Mouse (Mus musculus) T-helper 17 cell (primary cell): Measurements from ENCODE around the gene Dguok.

ENCODE experiments used
- in situ Hi-C, 2 experiments: fragments of 300-600 bp; cut with MboI, MseI; formaldehyde crosslinking; loops; 1 replicate in 1 of 2; 2 replicates in 1 of 2; pipeline ENCODE4 v1.15.1; 2025; ENCODE audit warnings: high pct_unique_total_duplicates in 2 of 2

Dguok gene

GRCm38 (mm10) chr6:83456984-83457810 lies 49.6 kb downstream of the Dguok start:
- in situ Hi-C loops = no loop called here

- in situ Hi-C loops = no loop called here
Measured at GRCm38 (mm10) chr6:83456131-83456983, 50.4 kb downstream of the Dguok start.

- in situ Hi-C loops = no loop called here
Measured at GRCm38 (mm10) chr6:83455328-83456130, 51.2 kb downstream of the Dguok start.

GRCm38 (mm10) chr6:83453706-83454105 lies 53.1 kb downstream of the Dguok start:
- in situ Hi-C loops = no loop called here

- in situ Hi-C loops = no loop called here
Measured at GRCm38 (mm10) chr6:83450451-83451303, 56.1 kb downstream of the Dguok start.

- in situ Hi-C loops = loop anchor here (5.0 to 10.0 kb wide), 2 partner anchors 37 to 685 kb away; no protein-coding TSS in a partner anchor
Measured at GRCm38 (mm10) chr6:83449440-83449839, 57.3 kb downstream of the Dguok start.

GRCm38 (mm10) chr6:83448911-83449310 lies 57.9 kb downstream of the Dguok start:
- in situ Hi-C loops = loop anchor here (5.0 to 10.0 kb wide), 2 partner anchors 37 to 684 kb away; no protein-coding TSS in a partner anchor

GRCm38 (mm10) chr6:83447031-83447430 lies 59.7 kb downstream of the Dguok start:
- in situ Hi-C loops = loop anchor here (5.0 to 10.0 kb wide), 2 partner anchors 35 to 682 kb away; no protein-coding TSS in a partner anchor

- in situ Hi-C loops = loop anchor here (5.0 to 10.0 kb wide), 2 partner anchors 33 to 681 kb away; no protein-coding TSS in a partner anchor
Measured at GRCm38 (mm10) chr6:83445796-83446195, 61.0 kb downstream of the Dguok start.

GRCm38 (mm10) chr6:83443441-83444340 lies 63.1 kb downstream of the Dguok start:
- in situ Hi-C loops = loop anchor here in 1 of 2 experiments (10.0 kb wide), 1 partner anchor 679 kb away; no protein-coding TSS in a partner anchor

- in situ Hi-C loops = loop anchor here in 1 of 2 experiments (10.0 kb wide), 1 partner anchor 678 kb away; no protein-coding TSS in a partner anchor
Measured at GRCm38 (mm10) chr6:83442639-83443038, 64.1 kb downstream of the Dguok start.

GRCm38 (mm10) chr6:83441259-83442061 lies 65.3 kb downstream of the Dguok start:
- in situ Hi-C loops = loop anchor here in 1 of 2 experiments (10.0 kb wide), 1 partner anchor 677 kb away; no protein-coding TSS in a partner anchor

- in situ Hi-C loops = loop anchor here in 1 of 2 experiments (10.0 kb wide), 1 partner anchor 676 kb away; no protein-coding TSS in a partner anchor
Measured at GRCm38 (mm10) chr6:83440510-83441258, 66.1 kb downstream of the Dguok start.

GRCm38 (mm10) chr6:83440197-83440509 lies 66.6 kb downstream of the Dguok start:
- in situ Hi-C loops = loop anchor here in 1 of 2 experiments (10.0 kb wide), 1 partner anchor 675 kb away; no protein-coding TSS in a partner anchor

GRCm38 (mm10) chr6:83439781-83440180 lies 67.0 kb downstream of the Dguok start:
- in situ Hi-C loops = loop anchor here in 1 of 2 experiments (10.0 kb wide), 1 partner anchor 675 kb away; no protein-coding TSS in a partner anchor

- in situ Hi-C loops = no loop called here
Measured at GRCm38 (mm10) chr6:83439119-83439767, 67.5 kb downstream of the Dguok start.

- in situ Hi-C loops = no loop called here
Measured at GRCm38 (mm10) chr6:83438584-83438983, 68.2 kb downstream of the Dguok start.
